Mouse (Mus musculus) thymus, adult 2 months (tissue): ENCODE results near the gene Syp. TPM values are rescaled to one million over a fixed set of nuclear protein-coding genes. Genes with fewer than 3 reads are reported as not detected.

Source experiments
- DNase-seq: peaks from one replicate; pipeline ENCODE4 v3.0.0; 2021
- H3K27ac ChIP-seq: fragments of 200-500 bp; 2 replicates; pipeline ENCODE4 v1.5.1; 2012; ENCODE audit warnings: low read length, control low read depth; ENCODE audit not compliant: control insufficient read depth, insufficient read depth
- H3K27me3 ChIP-seq: fragments of 200-500 bp; 2 replicates; pipeline ENCODE4 v1.6.1; 2012; ENCODE audit warnings: mild to moderate bottlenecking, low read length, moderate library complexity, mixed read lengths; ENCODE audit not compliant: control insufficient read depth, insufficient read depth
- H3K36me3 ChIP-seq: fragments of 200-500 bp; 2 replicates; pipeline ENCODE4 v1.6.1; 2012; ENCODE audit warnings: mild to moderate bottlenecking, low read length, moderate library complexity; ENCODE audit not compliant: control insufficient read depth, insufficient read depth
- H3K4me1 ChIP-seq: fragments of 200-500 bp; replicated peaks from 2 replicates; pipeline ENCODE4 v1.6.1; 2012; ENCODE audit warnings: low read length; ENCODE audit not compliant: control insufficient read depth, insufficient read depth
- H3K4me3 ChIP-seq: fragments of 200-500 bp; 2 replicates; pipeline ENCODE4 v1.5.1; 2012; ENCODE audit warnings: mild to moderate bottlenecking, low read length, control low read depth, moderate library complexity; ENCODE audit not compliant: control insufficient read depth, insufficient read depth
- CTCF ChIP-seq: fragments of 200-500 bp; IDR thresholded peaks from 2 replicates; pipeline ENCODE4 v1.5.1; 2012; ENCODE audit warnings: mild to moderate bottlenecking, control low read depth, low read length, moderate library complexity, borderline replicate concordance; ENCODE audit not compliant: control insufficient read depth, poor library complexity, insufficient read depth; ENCODE audit errors: extremely low read depth
- POLR2A ChIP-seq: fragments of 200-500 bp; IDR thresholded peaks from 2 replicates; pipeline ENCODE4 v1.6.1; 2012; ENCODE audit warnings: mild to moderate bottlenecking, low read length, control low read depth, moderate library complexity; ENCODE audit not compliant: control insufficient read depth, poor library complexity, insufficient read depth; ENCODE audit errors: extremely low read depth
- WGBS: fragments of 180-500 bp; shearing (Covaris S2); methylation state at CpG from one replicate; pipeline ENCODE4 v1.1.7; 2018; 5-methylcytosine and 5-hydroxymethylcytosine counted together
- polyA plus RNA-seq: library from polyadenylated mRNA; depleted of rRNA; stranded (reverse); fragments of >200 nt; gene quantifications from 2 replicates; pipeline ENCODE4 v1.2.3, GENCODE M21; 2012

The Syp gene
- polyA plus RNA-seq, 1 experiment, result 1.8 TPM

DNA sequence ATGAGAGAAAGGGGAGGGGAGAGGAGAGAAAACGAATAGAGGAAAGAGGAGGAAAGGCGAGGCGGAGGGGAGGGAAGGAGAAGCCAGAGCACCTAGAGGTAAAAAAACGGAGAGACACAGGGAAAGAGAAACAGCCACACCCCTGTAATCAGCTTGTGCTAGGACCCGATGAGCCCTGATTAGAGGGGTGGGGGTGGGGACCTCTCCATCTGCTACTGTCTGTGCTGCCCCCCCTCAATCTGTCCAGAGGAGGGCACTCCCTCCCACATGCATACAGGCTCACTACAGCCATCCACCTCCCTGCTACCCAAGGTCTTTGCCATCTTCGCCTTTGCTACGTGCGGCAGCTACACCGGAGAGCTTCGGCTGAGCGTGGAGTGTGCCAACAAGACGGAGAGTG is 2.5 kb downstream of the Syp start:
- no peak overlapping the region for H3K27ac ChIP-seq
- WGBS, result 31% methylated on average over 12 of the region's 12 CpGs
- 0 out of 2 replicates have a peak, but pooled peaks cover 5% of the 10 kb centered on the region for H3K4me1 ChIP-seq
- no peaks in the 10 kb centered on the region; the same call in 1 of the 2 replicates for H3K27me3 ChIP-seq
- TF ChIP-seq CTCF (no peak), POLR2A (no peak)
- no peaks in the 10 kb centered on the region for H3K36me3 ChIP-seq
- no peak overlapping the region for H3K4me3 ChIP-seq
- DNase-seq, result no peak

DNA sequence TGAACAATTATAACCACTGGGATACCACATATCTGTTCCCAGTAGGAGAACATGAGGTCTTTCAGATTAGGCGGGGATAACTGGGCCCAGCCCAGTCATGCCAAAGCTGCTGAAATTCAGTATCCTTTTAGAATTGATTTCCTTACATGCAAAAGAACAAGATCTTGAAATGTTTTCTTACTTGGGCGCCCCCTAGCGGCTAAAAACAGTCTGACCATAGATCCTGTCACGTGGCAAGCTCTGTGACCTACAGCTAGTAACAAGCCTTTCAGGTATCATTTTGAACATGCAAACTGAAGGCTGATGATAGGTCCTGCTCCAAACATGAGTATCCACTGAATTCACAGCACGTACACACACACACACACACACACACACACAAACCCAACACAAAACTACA is 7.1 kb downstream of the Syp start:
- WGBS, result 9% methylated on average over 5 of the region's 5 CpGs
- Histone ChIP-seq H3K4me3 (no peak overlapping the region), H3K27ac (no peak overlapping the region), H3K4me1 (peaks cover 14% of the 10 kb centered on the region; the same call in 1 of the 2 replicates), H3K36me3 (no peaks in the 10 kb centered on the region), H3K27me3 (no peaks in the 10 kb centered on the region)
- DNase-seq, result peak; percentile 76
- TF ChIP-seq CTCF (no peak), POLR2A (no peak)

DNA sequence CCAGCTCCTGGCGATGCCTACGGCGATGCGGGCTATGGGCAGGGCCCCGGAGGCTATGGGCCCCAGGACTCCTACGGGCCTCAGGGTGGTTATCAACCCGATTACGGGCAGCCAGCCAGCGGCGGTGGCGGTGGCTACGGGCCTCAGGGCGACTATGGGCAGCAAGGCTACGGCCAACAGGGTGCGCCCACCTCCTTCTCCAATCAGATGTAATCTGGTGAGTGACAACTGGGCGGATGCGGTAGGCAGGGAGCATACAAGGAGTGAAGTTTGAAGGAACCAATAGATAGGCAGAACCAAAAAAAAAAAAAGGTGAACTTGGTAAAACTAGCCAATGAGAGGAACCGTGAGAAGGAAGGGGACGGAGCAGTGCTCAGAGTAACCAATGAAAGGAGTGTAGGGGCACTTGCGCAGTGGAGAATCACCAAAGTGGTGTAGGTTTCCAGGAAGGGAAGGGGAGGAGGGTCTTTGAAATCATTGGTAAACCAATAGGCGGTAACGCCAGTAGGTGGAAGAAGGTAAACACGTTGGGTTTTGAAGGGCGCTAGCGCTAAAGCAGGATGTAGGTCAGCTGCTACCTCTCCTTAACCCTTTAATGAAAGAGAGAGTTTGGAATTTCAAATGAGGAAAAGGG is 10.5 kb downstream of the Syp start:
- WGBS, result 1% methylated on average over 25 of the region's 25 CpGs
- peak; percentile 48 for TF ChIP-seq POLR2A
- TF ChIP-seq CTCF, result no peak
- H3K4me1 ChIP-seq, result peaks cover 23% of the 10 kb centered on the region
- H3K27me3 ChIP-seq, result no peaks in the 10 kb centered on the region
- H3K27ac ChIP-seq, result peak overlapping the region; percentile 95
- H3K36me3 ChIP-seq, result no peaks in the 10 kb centered on the region
- DNase-seq, result peak; percentile 78
- H3K4me3 ChIP-seq, result peak overlapping the region; percentile 89

DNA sequence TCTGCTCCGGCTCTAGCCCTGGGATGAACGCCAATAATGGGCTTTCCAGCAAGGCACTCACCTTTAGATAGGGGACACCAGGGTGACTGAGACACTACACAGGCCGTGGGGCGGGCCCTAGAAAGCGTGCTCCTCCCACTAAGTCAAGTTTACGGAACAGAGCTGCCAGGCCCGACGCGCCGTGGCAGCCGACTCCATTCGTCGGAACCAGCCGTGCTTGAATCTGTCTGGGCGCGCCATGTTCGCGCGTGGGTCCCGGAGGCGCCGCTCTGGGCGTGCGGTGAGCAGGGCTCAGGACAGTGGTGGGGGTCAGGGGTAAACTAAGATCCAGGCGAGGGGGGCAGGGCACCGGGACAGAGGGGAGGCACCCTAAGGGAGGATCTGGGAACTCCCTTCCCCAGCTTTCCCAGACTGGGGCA is 19.0 kb downstream of the Syp start, which contains the start of gene Prickle3:
Gene Prickle3, plus strand, starts transcription at position 40 of the 419 bp plus-strand sequence.
- TF ChIP-seq CTCF (no peak), POLR2A (0 out of 2 replicates have a peak, but pooled peaks have one; percentile 17)
- peak within 1 kb of the TSS; percentile 80 for H3K4me3 ChIP-seq
- peak; percentile 38 for DNase-seq
- peaks cover 20% of the 10 kb centered on the region for H3K4me1 ChIP-seq
- WGBS, result 2% methylated on average over 25 of the region's 26 CpGs
- no peak within 1 kb of the TSS for H3K27ac ChIP-seq
- H3K36me3 ChIP-seq, result no peaks in the 10 kb centered on the region
- H3K27me3 ChIP-seq, result no peaks in the 10 kb centered on the region

DNA sequence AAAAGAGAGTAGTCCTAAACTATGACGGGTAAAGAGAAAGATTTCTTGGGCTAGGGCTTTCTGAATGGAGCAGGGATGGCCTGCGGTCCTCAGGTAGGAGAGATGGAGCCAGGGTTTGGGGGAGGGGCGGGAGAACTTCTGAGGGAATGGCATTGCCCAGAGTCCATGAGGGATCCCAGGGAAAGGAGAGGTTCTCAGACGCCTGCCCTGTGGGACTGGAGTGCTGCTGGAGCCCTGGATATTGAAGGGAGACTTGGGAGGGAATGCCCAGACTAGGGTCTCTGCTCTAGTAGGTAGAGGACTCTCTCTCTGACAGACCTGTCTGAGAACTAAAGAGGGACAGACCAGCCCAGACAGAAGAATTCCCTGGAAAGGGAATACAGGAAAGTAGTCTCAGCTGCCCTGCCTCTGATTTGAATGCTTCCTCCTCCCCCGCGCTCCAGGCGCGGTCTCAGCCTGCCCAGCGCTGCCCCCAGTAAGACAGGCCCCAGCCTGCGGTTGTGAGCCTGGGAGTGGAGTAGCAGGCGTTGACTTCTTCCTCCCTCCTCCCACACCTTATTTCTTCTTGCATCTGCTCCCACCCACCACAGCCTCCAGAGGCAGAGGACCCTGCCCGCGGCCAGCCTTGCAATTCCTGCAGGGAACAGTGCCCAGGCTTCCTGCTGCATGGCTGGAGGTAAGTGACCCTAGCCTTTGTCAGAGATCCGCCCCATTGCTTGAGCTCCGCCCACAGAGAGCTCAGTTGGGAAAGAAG is 19.9 kb downstream of the Syp start:
- Histone ChIP-seq H3K27ac (no peak overlapping the region), H3K36me3 (no peaks in the 10 kb centered on the region), H3K4me3 (peak overlapping the region; percentile 16), H3K4me1 (peaks cover 16% of the 10 kb centered on the region), H3K27me3 (no peaks in the 10 kb centered on the region)
- no peak for DNase-seq
- TF ChIP-seq POLR2A (no peak), CTCF (no peak)
- WGBS, result 35% methylated on average over 12 of the region's 15 CpGs

DNA sequence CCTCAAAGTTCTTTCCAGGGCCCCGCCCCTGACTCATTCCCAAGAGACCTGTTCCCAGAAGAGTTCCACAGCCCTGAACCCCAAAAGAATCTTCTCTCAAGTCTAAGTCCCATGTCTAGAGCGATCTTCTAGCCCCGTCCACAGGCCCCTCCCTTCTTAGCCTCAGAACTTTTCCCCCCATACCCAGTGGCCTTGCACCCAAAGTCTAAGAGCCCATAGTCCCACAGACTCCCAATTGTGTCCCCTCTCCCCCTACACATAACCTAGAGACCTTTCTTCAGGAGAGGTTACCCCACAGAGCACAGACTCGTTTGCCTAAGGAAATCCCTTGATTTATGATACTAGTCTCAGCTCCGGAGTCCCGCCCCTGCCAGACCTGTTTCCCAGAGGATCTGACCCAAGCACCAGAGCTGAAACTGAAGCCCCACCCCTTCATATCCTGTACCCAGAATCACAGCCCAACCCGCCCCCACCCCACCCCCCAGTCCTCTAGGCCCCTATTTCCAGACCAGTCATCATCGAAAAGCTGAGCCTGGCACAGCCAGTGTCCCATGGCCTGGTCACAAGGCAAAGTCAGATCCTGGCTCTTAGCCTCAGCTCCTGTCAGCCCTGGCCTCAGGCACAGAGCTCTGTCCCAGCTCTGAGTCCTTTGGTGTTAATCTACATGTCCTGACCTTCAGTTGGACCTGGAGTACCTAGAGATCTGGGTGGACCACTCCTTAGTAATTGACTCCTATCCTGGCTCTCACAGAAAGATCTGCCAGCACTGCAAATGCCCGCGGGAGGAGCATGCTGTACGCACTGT is 20.7 kb downstream of the Syp start:
- no peak for DNase-seq
- Histone ChIP-seq H3K27ac (no peak overlapping the region), H3K4me1 (peaks cover 11% of the 10 kb centered on the region), H3K4me3 (no peak overlapping the region), H3K36me3 (no peaks in the 10 kb centered on the region), H3K27me3 (no peaks in the 10 kb centered on the region)
- TF ChIP-seq CTCF (no peak), POLR2A (no peak)
- 83% methylated on average over 11 of the region's 11 CpGs for WGBS
